Mouse (Mus musculus): ENCODE measurements around the gene Aamp. TPM values are rescaled to one million over a fixed set of nuclear protein-coding genes. Genes with fewer than 3 reads are reported as not detected.

Aamp gene
- 174 and 184 TPM in 2 replicates for polyA plus RNA-seq (2012; rRNA removed; ENCODE audit: low replicate concordance)

DNA sequence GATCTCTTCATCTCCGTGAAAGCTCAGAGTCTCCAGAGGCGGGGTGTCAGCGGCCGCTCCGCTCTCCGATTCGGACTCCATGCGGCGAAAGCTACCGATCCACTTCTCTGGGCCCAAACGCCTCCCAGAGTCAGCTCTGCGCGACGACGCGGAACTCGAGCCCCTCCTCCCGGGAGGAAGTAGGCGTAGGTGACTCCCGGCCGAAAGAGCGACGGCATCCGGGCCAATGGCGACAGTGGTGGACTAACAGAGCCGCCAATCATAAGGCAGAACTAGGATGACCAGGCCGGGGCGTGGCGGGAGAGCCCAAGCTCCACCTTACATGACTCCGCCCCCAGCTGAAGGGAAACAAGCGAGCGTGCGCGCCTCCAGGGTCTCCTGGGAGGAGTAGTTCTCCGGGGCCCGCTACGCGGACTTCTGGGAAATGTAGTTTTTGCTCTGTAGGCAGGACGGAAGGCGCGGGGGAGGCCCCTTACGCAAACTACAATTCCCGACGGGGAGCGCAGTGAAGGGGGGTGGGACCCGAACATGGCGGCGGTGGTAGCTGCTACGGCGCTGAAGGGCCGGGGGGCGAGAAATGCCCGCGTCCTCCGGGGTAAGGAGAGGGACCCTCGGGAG is at the start of gene Aamp, which contains the start of gene Pnkd:
Gene Aamp (minus strand): TSS at position 196 of the 618 bp plus-strand sequence.
Gene Pnkd (plus strand): TSS at position 388 of the 618 bp plus-strand sequence.

DNA sequence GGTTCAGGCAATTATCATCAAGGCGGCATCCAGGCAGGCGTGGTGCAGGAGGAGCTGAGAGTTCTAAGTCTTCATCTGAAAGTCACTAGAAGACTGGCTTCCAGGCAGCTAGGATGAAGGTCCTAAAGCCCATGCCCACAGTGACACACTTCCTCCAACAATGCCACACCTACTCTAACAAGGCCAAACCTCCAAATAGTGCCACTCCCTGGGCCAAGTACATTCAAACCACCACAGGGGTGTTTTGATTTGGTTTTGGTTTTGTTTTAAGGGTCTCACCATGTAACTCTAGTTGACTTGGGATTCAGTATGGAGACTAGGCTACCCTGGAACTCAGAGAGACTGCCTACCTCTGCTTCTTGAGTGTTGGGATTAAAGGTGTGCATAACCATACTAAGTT is 21.0 kb upstream of the Aamp start, which contains the start of gene Tmbim1:
Gene Tmbim1 (minus strand): TSS at position 101 of the 400 bp plus-strand sequence.

DNA sequence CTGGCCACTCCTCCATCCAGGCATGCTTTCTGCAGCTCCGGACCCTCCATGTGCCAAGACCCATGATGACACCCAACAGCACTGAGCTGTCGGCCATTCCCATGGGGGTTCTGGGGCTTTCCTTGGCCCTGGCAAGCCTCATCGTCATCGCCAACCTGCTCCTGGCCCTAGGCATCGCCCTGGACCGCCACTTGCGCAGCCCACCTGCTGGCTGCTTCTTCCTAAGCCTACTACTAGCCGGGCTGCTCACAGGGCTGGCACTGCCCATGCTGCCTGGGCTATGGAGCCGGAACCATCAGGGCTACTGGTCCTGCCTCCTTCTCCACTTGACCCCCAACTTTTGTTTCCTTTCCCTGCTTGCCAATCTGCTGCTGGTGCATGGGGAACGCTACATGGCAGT is 6.0 kb downstream of the Aamp start, which contains the start of gene Gpbar1:
Gene Gpbar1 (plus strand): TSS at position 13 of the 400 bp plus-strand sequence.

DNA sequence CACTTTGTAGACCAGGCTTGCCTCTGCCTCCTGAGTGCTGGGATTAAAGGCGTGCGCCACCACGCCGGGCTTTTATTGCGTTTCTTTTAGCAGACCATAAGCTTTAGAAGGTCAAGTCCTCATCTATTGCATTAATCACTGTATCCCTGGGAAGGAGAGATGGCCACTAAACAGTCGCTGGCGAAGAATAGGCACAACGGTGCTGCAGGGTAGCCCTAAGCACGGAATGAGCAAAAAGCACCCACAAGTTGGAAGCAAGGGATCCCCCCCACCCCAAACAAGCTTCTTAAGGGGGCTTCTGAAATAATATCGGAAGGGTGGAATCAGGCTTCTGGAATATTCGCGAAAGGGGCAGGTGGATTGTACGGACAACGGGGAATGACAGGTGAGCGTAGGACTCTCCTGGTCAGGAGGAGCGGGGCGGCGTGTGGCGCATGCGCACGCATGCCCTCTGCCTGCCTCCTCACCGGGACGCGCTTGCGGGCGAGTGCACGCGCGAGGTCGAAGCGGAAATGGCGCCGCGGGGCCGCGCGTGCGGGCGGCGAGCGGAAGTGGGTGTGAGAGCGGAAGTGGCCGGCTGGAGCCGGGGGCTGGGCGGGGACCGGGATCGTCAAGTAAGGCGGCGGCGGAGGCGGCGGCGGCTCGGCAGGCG is 48.5 kb downstream of the Aamp start, which contains the start of gene Arpc2:
Gene Arpc2 (plus strand): TSS at position 147 of the 652 bp plus-strand sequence.

Other genes starting within 250 kb of the Aamp start
- 238 and 411 TPM in 2 replicates for gene Tns1, start 160.3 kb downstream of the Aamp start, polyA plus RNA-seq (2012; rRNA removed; ENCODE audit: low replicate concordance)
- gene Rufy4, start 159.2 kb downstream of the Aamp start, polyA plus RNA-seq (2012; rRNA removed; ENCODE audit: low replicate concordance) = 0.99 and 4.1 TPM in 2 replicates
- 0.23 and 2.8 TPM in 2 replicates for gene Cxcr2, start 130.7 kb downstream of the Aamp start, polyA plus RNA-seq (2012; rRNA removed; ENCODE audit: low replicate concordance)
- not detected in 2 replicates for gene Cxcr1, start 90.1 kb downstream of the Aamp start, polyA plus RNA-seq (2012; rRNA removed; ENCODE audit: low replicate concordance)
- 130 and 154 TPM in 2 replicates for gene Arpc2, start 48.7 kb downstream of the Aamp start, polyA plus RNA-seq (2012; rRNA removed; ENCODE audit: low replicate concordance)
- 0.29 and 1.5 TPM in 2 replicates for gene Gpbar1, start 6.2 kb downstream of the Aamp start, polyA plus RNA-seq (2012; rRNA removed; ENCODE audit: low replicate concordance)
- gene Pnkd, start 192 bp upstream of the Aamp start, polyA plus RNA-seq (2012; rRNA removed; ENCODE audit: low replicate concordance) = 64.7 and 99.9 TPM in 2 replicates
- gene Tmbim1, start 20.9 kb upstream of the Aamp start, polyA plus RNA-seq (2012; rRNA removed; ENCODE audit: low replicate concordance) = 198 and 343 TPM in 2 replicates
- 2.1 and 2.8 TPM in 2 replicates for gene Catip, start 77.4 kb upstream of the Aamp start, polyA plus RNA-seq (2012; rRNA removed; ENCODE audit: low replicate concordance)
- gene Slc11a1, start 90.5 kb upstream of the Aamp start, polyA plus RNA-seq (2012; rRNA removed; ENCODE audit: low replicate concordance) = 67.9 and 69.7 TPM in 2 replicates
- gene Ctdsp1, start 106.8 kb upstream of the Aamp start, polyA plus RNA-seq (2012; rRNA removed; ENCODE audit: low replicate concordance) = 134 and 200 TPM in 2 replicates
- 0.45 and 0.99 TPM in 2 replicates for gene Vil1, start 124.6 kb upstream of the Aamp start, polyA plus RNA-seq (2012; rRNA removed; ENCODE audit: low replicate concordance)
- 15.8 and 31.4 TPM in 2 replicates for gene Cnot9, start 221.3 kb upstream of the Aamp start, polyA plus RNA-seq (2012; rRNA removed; ENCODE audit: low replicate concordance)